Mouse (Mus musculus) limb, embryonic 14.5 days (tissue): ENCODE data around the gene Sertad1. TPM values are rescaled to one million over a fixed set of nuclear protein-coding genes. Genes with fewer than 3 reads are reported as not detected.

ENCODE experiments used
- ATAC-seq: fragments of 200-750 bp; cut with Nextera tagmentation; 2 replicates; pipeline ENCODE4 v1.8.0; 2017; ENCODE audit warnings: low read depth, moderate number of reproducible peaks, moderate TSS enrichment; ENCODE audit not compliant: low FRiP score
- DNase-seq: peaks from one replicate; pipeline ENCODE4 v3.0.0-alpha.2; 2015; ENCODE audit warnings: low spot score
- H3K27ac ChIP-seq: fragments of 300-500 bp; sonication (generic); replicated peaks from 2 replicates; pipeline ENCODE4 v1.5.1; 2014; ENCODE audit warnings: low read depth, mild to moderate bottlenecking, low read length, moderate library complexity, mixed read lengths
- H3K27me3 ChIP-seq: fragments of 300-500 bp; sonication (generic); 2 replicates; pipeline ENCODE4 v1.6.1; 2014; ENCODE audit warnings: low read length, mixed read lengths; ENCODE audit not compliant: control insufficient read depth, insufficient read depth
- H3K36me3 ChIP-seq: fragments of 300-500 bp; sonication (generic); 2 replicates; pipeline ENCODE4 v1.6.1; 2014; ENCODE audit warnings: mild to moderate bottlenecking, low read length, moderate library complexity, mixed read lengths; ENCODE audit not compliant: control insufficient read depth, insufficient read depth
- H3K4me1 ChIP-seq: fragments of 300-500 bp; sonication (generic); 2 replicates; pipeline ENCODE4 v1.6.1; 2014; ENCODE audit warnings: antibody characterized with exemption, low read length, mixed read lengths; ENCODE audit not compliant: control insufficient read depth, insufficient read depth
- H3K4me2 ChIP-seq: fragments of 300-500 bp; sonication (generic); replicated peaks from 2 replicates; pipeline ENCODE4 v1.6.1; 2014; ENCODE audit warnings: low read depth, mild to moderate bottlenecking, low read length, moderate library complexity; ENCODE audit not compliant: severe bottlenecking
- H3K4me3 ChIP-seq: fragments of 300-500 bp; sonication (generic); replicated peaks from 2 replicates; pipeline ENCODE4 v1.5.1; 2014; ENCODE audit warnings: low read length
- H3K9ac ChIP-seq: fragments of 300-500 bp; sonication (generic); 2 replicates; pipeline ENCODE4 v1.6.1; 2014; ENCODE audit warnings: mild to moderate bottlenecking, low read depth, low read length, moderate library complexity; ENCODE audit not compliant: severe bottlenecking
- H3K9me3 ChIP-seq: fragments of 300-500 bp; sonication (generic); 2 replicates; pipeline ENCODE4 v1.6.1; 2016; ENCODE audit warnings: low read length; ENCODE audit not compliant: control insufficient read depth
- POLR2A ChIP-seq: fragments of 200-500 bp; IDR thresholded peaks from 2 replicates; pipeline ENCODE4 v1.8.0; 2012; ENCODE audit warnings: inconsistent platforms, mild to moderate bottlenecking, moderate library complexity, borderline replicate concordance; ENCODE audit not compliant: insufficient read depth, insufficient read length; ENCODE audit errors: extremely low read depth
- WGBS: fragments of 180-500 bp; shearing (Covaris S2); extraction: QIAGEN DNeasy Blood & Tissue Kit; methylation state at CpG from one replicate; pipeline ENCODE4 v1.1.7; 2014; 5-methylcytosine and 5-hydroxymethylcytosine counted together
- polyA plus RNA-seq, 2 experiments: library from polyadenylated mRNA; depleted of rRNA in 1 of 2; stranded (reverse) in 1 of 2; unstranded in 1 of 2; fragments of >200 nt; fragmentation: Nextera tagmentation in 1 of 2; extraction: Ambion mirVana in 1 of 2; gene quantifications; 2 replicates each; pipeline versions ENCODE4 v1.2.1 to v1.2.3; 2012 to 2014

The Sertad1 gene
- polyA plus RNA-seq, 2 experiments, result 23.3 to 39.4 TPM

- Histone ChIP-seq H3K9ac (no peak overlapping the region), H3K9me3 (no peaks in the 10 kb centered on the region), H3K27me3 (no peaks in the 10 kb centered on the region), H3K4me3 (no peak overlapping the region), H3K36me3 (no peaks in the 10 kb centered on the region), H3K4me2 (no peak overlapping the region), H3K27ac (no peak overlapping the region), H3K4me1 (peaks cover 5% of the 10 kb centered on the region)
- ATAC-seq, result no peak
- DNase-seq, result no peak
- TF ChIP-seq POLR2A, result no peak
- WGBS, result 65% methylated on average over 4 of the region's 4 CpGs
Measured at GRCm38 (mm10) chr7:27501620-27502019, 14.9 kb downstream of the Sertad1 start.

- H3K27ac ChIP-seq, result peak overlapping the region; percentile 97; the same call in 1 of the 2 replicates
- no peaks in the 10 kb centered on the region for H3K9me3 ChIP-seq
- ATAC-seq (no peak), DNase-seq (peak; percentile 55)
- WGBS, result 28% methylated on average over 9 of the region's 9 CpGs
- H3K36me3 ChIP-seq, result no peaks in the 10 kb centered on the region
- H3K27me3 ChIP-seq, result no peaks in the 10 kb centered on the region
- peak overlapping the region; percentile 57 for H3K4me2 ChIP-seq
- no peak for TF ChIP-seq POLR2A
- H3K4me1 ChIP-seq, result no peaks in the 10 kb centered on the region; the same call in 1 of the 2 replicates
- no peak overlapping the region for H3K9ac ChIP-seq
- peak overlapping the region; percentile 53 for H3K4me3 ChIP-seq
Measured at GRCm38 (mm10) chr7:27506765-27507370, 20.2 kb downstream of the Sertad1 start.

- Histone ChIP-seq H3K4me3 (peak overlapping the region; percentile 53), H3K4me2 (peak overlapping the region; percentile 57), H3K9ac (peak overlapping the region; percentile 64), H3K9me3 (no peaks in the 10 kb centered on the region), H3K27ac (peak overlapping the region; percentile 97), H3K4me1 (no peaks in the 10 kb centered on the region; the same call in 1 of the 2 replicates), H3K27me3 (no peaks in the 10 kb centered on the region), H3K36me3 (no peaks in the 10 kb centered on the region)
- ATAC-seq (peak; percentile 96), DNase-seq (peak; percentile 96)
- peak; percentile 98; the same call in 1 of the 2 replicates for TF ChIP-seq POLR2A
- 3% methylated on average over 52 of the region's 54 CpGs for WGBS
Measured at GRCm38 (mm10) chr7:27507711-27508647, 21.3 kb downstream of the Sertad1 start.

- 25% methylated on average over 6 of the region's 6 CpGs for WGBS
Measured at GRCm38 (mm10) chr7:27508648-27509005, 21.9 kb downstream of the Sertad1 start.

GRCm38 (mm10) chr7:27510809-27511208 is 24.1 kb downstream of the Sertad1 start:
- DNase-seq, result no peak
- H3K9ac ChIP-seq, result no peak overlapping the region
- no peaks in the 10 kb centered on the region for H3K9me3 ChIP-seq
- no peaks in the 10 kb centered on the region for H3K36me3 ChIP-seq
- H3K27ac ChIP-seq, result no peak overlapping the region
- no peaks in the 10 kb centered on the region; the same call in 1 of the 2 replicates for H3K4me1 ChIP-seq
- no peak overlapping the region for H3K4me3 ChIP-seq
- no peaks in the 10 kb centered on the region for H3K27me3 ChIP-seq
- no peak for TF ChIP-seq POLR2A
- ATAC-seq, result no peak
- WGBS, result 82% methylated on average over 2 of the region's 2 CpGs
- no peak overlapping the region for H3K4me2 ChIP-seq

More at GRCm38 (mm10) chr7:27508648-27509005, 21.9 kb downstream of the Sertad1 start:
- peak overlapping the region; percentile 59 for H3K27ac ChIP-seq
- H3K4me1 ChIP-seq, result no peaks in the 10 kb centered on the region; the same call in 1 of the 2 replicates
- no peak for TF ChIP-seq POLR2A
- H3K36me3 ChIP-seq, result no peaks in the 10 kb centered on the region
- no peaks in the 10 kb centered on the region for H3K27me3 ChIP-seq
- H3K4me2 ChIP-seq, result peak overlapping the region; percentile 57
- H3K9me3 ChIP-seq, result no peaks in the 10 kb centered on the region
- peak; percentile 73 for DNase-seq
- ATAC-seq, result peak; percentile 5; the same call in 1 of the 2 replicates
- H3K4me3 ChIP-seq, result peak overlapping the region; percentile 53
- no peak overlapping the region for H3K9ac ChIP-seq
